Mouse (Mus musculus) kidney, adult 2 months (tissue): ENCODE results near the gene Ung.

Experiments
- CTCF ChIP-seq: fragments of 200-500 bp; conservative IDR thresholded peaks from 2 replicates; pipeline ENCODE4 v1.5.1; 2011; ENCODE audit warnings: low read depth, mild to moderate bottlenecking, control low read depth, low read length, moderate library complexity, mixed read lengths; ENCODE audit not compliant: insufficient read depth, insufficient read length
- POLR2A ChIP-seq: fragments of 200-500 bp; IDR thresholded peaks from one replicate; pipeline ENCODE4 v1.6.1; 2011; ENCODE audit warnings: low read depth, low read length, control low read depth

DNA sequence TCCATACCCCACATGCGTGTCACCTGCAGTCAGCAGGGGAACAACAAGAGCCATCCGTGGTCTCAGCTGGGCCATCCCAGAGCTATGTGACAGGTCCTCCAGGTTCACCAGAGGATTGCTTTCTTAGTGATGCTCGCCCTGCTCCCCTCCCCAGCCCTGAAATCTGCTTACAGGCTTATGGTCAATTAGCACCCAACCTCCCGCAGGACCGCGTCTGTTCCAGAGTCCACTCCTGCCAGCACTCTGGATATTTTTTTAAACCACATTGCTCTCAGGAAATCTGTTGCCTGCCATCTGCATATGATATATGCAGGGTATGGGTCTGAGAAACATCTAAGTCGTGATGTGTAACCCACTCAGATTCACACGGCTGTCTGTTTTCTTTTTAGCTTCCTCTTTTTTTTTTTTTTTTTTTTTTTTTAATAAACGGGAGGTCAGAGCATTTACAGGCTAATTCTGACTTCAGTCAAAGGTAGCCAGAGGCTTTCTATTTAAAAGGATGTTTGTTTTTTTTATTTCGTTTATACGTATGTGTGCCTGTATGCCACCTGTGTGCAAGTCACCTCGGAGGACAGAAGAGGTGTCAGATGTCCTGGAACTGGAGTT is 42.2 kb upstream of the Ung start:
- TF ChIP-seq CTCF (no peak), POLR2A (no peak)
